Mouse (Mus musculus) kidney, adult 2 months (tissue): ENCODE data around the gene Il11ra1. TPM values are rescaled to one million over a fixed set of nuclear protein-coding genes. Genes with fewer than 3 reads are reported as not detected.
"Not testable (repeated sequence)": the region's sequence is repeated elsewhere in the genome, so short reads cannot be mapped to it uniquely, and the experiment has no call there.

Experiments
- DNase-seq: peaks from one replicate; pipeline ENCODE4 v3.0.0; 2021
- H3K27ac ChIP-seq: fragments of 200-500 bp; 2 replicates; pipeline ENCODE4 v1.5.1; 2012; ENCODE audit warnings: low read depth, low read length, control low read depth, inconsistent platforms; ENCODE audit not compliant: insufficient read depth
- H3K27me3 ChIP-seq: fragments of 200-500 bp; replicated peaks from 2 replicates; pipeline ENCODE4 v1.6.1; 2012; ENCODE audit warnings: mild to moderate bottlenecking, moderate library complexity, low read length, inconsistent platforms; ENCODE audit not compliant: control insufficient read depth, insufficient read depth
- H3K36me3 ChIP-seq: fragments of 200-500 bp; 2 replicates; pipeline ENCODE4 v1.6.1; 2012; ENCODE audit warnings: mild to moderate bottlenecking, moderate library complexity, low read length, inconsistent platforms; ENCODE audit not compliant: control insufficient read depth, insufficient read depth
- H3K4me1 ChIP-seq: fragments of 200-500 bp; 2 replicates; pipeline ENCODE4 v1.6.1; 2011; ENCODE audit warnings: low read length; ENCODE audit not compliant: control insufficient read depth, insufficient read depth
- H3K4me3 ChIP-seq: fragments of 200-500 bp; 2 replicates; pipeline ENCODE4 v1.5.1; 2011; ENCODE audit warnings: mild to moderate bottlenecking, low read depth, low read length, control low read depth; ENCODE audit not compliant: insufficient read depth
- WGBS: fragments of 180-500 bp; shearing (Covaris S2); methylation state at CpG from one replicate; pipeline ENCODE4 v1.1.7; 2018; 5-methylcytosine and 5-hydroxymethylcytosine counted together
- polyA plus RNA-seq: library from polyadenylated mRNA; depleted of rRNA; stranded (reverse); fragments of >200 nt; gene quantifications from 2 replicates; pipeline ENCODE4 v1.2.3, GENCODE M21; 2012; rRNA removed

Il11ra1 gene
- polyA plus RNA-seq, 1 experiment: 125 TPM

DNA sequence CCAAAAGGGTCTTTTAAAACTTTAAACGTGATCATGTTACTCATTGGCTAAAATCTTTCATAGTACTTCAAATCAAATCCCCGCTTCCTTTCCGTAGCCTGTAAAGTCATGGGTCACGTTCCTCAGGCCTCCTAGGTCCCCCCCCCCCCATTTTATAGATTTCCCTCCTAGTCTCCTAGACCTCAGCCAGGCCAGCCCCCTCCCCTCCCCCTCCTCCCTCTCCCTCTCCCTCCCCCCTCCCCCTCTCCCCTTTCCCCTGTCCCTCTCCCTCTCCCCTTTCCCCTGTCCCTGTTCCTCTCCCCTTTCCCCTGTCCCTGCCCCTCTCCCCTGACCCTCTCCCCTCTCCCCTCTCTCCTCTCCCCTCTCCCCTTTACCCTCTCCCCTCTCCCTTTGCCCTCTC lies 82.9 kb downstream of the Il11ra1 start:
- H3K36me3 ChIP-seq, H3K27ac ChIP-seq, H3K4me3 ChIP-seq, H3K27me3 ChIP-seq, DNase-seq, H3K4me1 ChIP-seq: not testable (repeated sequence)
- 51% methylated on average over 4 of the region's 4 CpGs for WGBS

GRCm38 (mm10) chr4:41783197-41783596 lies 83.4 kb downstream of the Il11ra1 start:
- WGBS: 47% methylated on average over 3 of the region's 3 CpGs
- H3K4me1 ChIP-seq, DNase-seq, H3K27ac ChIP-seq, H3K27me3 ChIP-seq, H3K4me3 ChIP-seq, H3K36me3 ChIP-seq: not testable (repeated sequence)

Other genes starting within 250 kb of the Il11ra1 start
- gene Kif24, start 235.1 kb upstream of the Il11ra1 start, polyA plus RNA-seq: 0.44 and 0.67 TPM in 2 replicates
- gene Nudt2, start 234.8 kb upstream of the Il11ra1 start, polyA plus RNA-seq: 28.1 and 34.9 TPM in 2 replicates
- 23.1 and 26.8 TPM in 2 replicates for gene AI464131, start 196.9 kb upstream of the Il11ra1 start, polyA plus RNA-seq
- gene 1110017D15Rik, start 182.7 kb upstream of the Il11ra1 start, polyA plus RNA-seq: 0.11 and 0.42 TPM in 2 replicates
- gene Fam219a, start 130.5 kb upstream of the Il11ra1 start, polyA plus RNA-seq: 16.4 and 18.4 TPM in 2 replicates
- gene Dnaic1, start 130.2 kb upstream of the Il11ra1 start, polyA plus RNA-seq: 0.83 and 0.92 TPM in 2 replicates
- 9.3 and 9.9 TPM in 2 replicates for gene Enho, start 59.7 kb upstream of the Il11ra1 start, polyA plus RNA-seq
- 15.4 and 15.9 TPM in 2 replicates for gene Cntfr, start 2.9 kb upstream of the Il11ra1 start, polyA plus RNA-seq
- 57.0 and 62.2 TPM in 2 replicates for gene Rpp25l, start 13.5 kb downstream of the Il11ra1 start, polyA plus RNA-seq
- 76.0 and 92.6 TPM in 2 replicates for gene Dctn3, start 23.2 kb downstream of the Il11ra1 start, polyA plus RNA-seq
- gene Arid3c, start 31.2 kb downstream of the Il11ra1 start, polyA plus RNA-seq: not detected in 2 replicates
- gene Galt, start 55.2 kb downstream of the Il11ra1 start, polyA plus RNA-seq: 162 and 175 TPM in 2 replicates
- 60.6 and 69.7 TPM in 2 replicates for gene Sigmar1, start 56.2 kb downstream of the Il11ra1 start, polyA plus RNA-seq
- 49.2 and 54.0 TPM in 2 replicates for gene Ccl27a, start 74.3 kb downstream of the Il11ra1 start, polyA plus RNA-seq
- 5.1 and 7.9 TPM in 2 replicates for gene Gm21541, start 203.6 kb downstream of the Il11ra1 start, polyA plus RNA-seq
- gene Gm20878, start 241.6 kb downstream of the Il11ra1 start, polyA plus RNA-seq: 1.4 and 2.1 TPM in 2 replicates